Mouse (Mus musculus): ENCODE results near the gene Gucy1b2. TPM values are rescaled to one million over a fixed set of nuclear protein-coding genes. Genes with fewer than 3 reads are reported as not detected.

Gene Gucy1b2
- polyA plus RNA-seq, 1 experiment from 2014 or later: not detected

- no peaks in the 10 kb centered on the region for H3K36me3 ChIP-seq (ENCODE audit: control insufficient read depth, insufficient read depth, low read length)
- no peaks in the 10 kb centered on the region for H3K4me1 ChIP-seq (replicated peaks; ENCODE audit: control insufficient read depth, insufficient read depth)
- H3K4me3 ChIP-seq (ENCODE audit: low read depth, low read length): no peak overlapping the region
- no peaks in the 10 kb centered on the region for H3K27me3 ChIP-seq (ENCODE audit: control insufficient read depth, insufficient read depth, low read length)
- ATAC-seq (ENCODE audit: low FRiP score, low TSS enrichment) (no peak), DNase-seq (ENCODE audit: low spot score) (no peak)
- WGBS: 56% methylated on average over 6 of the region's 6 CpGs
- H3K27ac ChIP-seq (replicated peaks): no peak overlapping the region
- TF ChIP-seq EP300 (optimal IDR thresholded peaks at IDR 0.05) (no peak), CTCF (IDR thresholded peaks at IDR 0.05; ENCODE audit: low read depth) (no peak)
- H3K9ac ChIP-seq (ENCODE audit: low read length): no peak overlapping the region
- H3K4me2 ChIP-seq (replicated peaks; ENCODE audit: low read depth): no peak overlapping the region
- H3K9me3 ChIP-seq (ENCODE audit: control insufficient read depth, low read length): no peaks in the 10 kb centered on the region
Observed at GRCm38 (mm10) chr14:62389064-62389728, 66.9 kb downstream of the Gucy1b2 start.

GRCm38 (mm10) chr14:62383786-62384299, 72.2 kb downstream of the Gucy1b2 start:
- TF ChIP-seq EP300 (optimal IDR thresholded peaks at IDR 0.05): no peak
- TF ChIP-seq CTCF (IDR thresholded peaks at IDR 0.05; ENCODE audit: low read depth): no peak
- ATAC-seq (ENCODE audit: low FRiP score, low TSS enrichment) (no peak), DNase-seq (ENCODE audit: low spot score) (no peak)
- H3K27ac ChIP-seq (replicated peaks): no peak overlapping the region
- H3K36me3 ChIP-seq (ENCODE audit: control insufficient read depth, insufficient read depth, low read length): no peaks in the 10 kb centered on the region
- H3K4me2 ChIP-seq (replicated peaks; ENCODE audit: low read depth): no peak overlapping the region
- WGBS: 83% methylated on average over 3 of the region's 3 CpGs
- H3K4me1 ChIP-seq (replicated peaks; ENCODE audit: control insufficient read depth, insufficient read depth): no peaks in the 10 kb centered on the region
- H3K9ac ChIP-seq (ENCODE audit: low read length): no peak overlapping the region
- no peaks in the 10 kb centered on the region for H3K9me3 ChIP-seq (ENCODE audit: control insufficient read depth, low read length)
- no peaks in the 10 kb centered on the region for H3K27me3 ChIP-seq (ENCODE audit: control insufficient read depth, insufficient read depth, low read length)
- no peak overlapping the region for H3K4me3 ChIP-seq (ENCODE audit: low read depth, low read length)

DNA sequence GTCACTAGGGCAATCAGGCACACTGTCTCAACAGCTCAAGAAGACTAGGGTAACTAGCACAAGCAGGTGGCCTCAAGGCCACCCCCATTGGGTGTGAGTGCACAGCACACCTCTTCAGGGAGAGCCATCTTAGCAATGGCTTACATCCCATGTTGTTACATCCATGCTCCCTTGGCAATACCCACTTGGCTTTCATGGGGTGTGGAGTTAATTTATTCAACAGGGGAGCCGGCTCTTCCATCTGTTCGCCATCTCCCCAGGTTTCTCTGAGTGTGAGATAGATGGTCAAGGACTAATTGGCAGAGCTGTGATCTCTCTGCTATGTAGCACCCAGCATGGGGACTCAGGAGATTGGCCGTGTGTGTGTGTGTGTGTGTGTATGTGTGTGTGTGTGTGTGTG, 73.0 kb downstream of the Gucy1b2 start:
- Histone ChIP-seq H3K9ac (ENCODE audit: low read length) (no peak overlapping the region), H3K27me3 (ENCODE audit: control insufficient read depth, insufficient read depth, low read length) (no peaks in the 10 kb centered on the region), H3K4me1 (replicated peaks; ENCODE audit: control insufficient read depth, insufficient read depth) (no peaks in the 10 kb centered on the region), H3K36me3 (ENCODE audit: control insufficient read depth, insufficient read depth, low read length) (no peaks in the 10 kb centered on the region), H3K4me3 (ENCODE audit: low read depth, low read length) (no peak overlapping the region), H3K4me2 (replicated peaks; ENCODE audit: low read depth) (no peak overlapping the region), H3K27ac (replicated peaks) (no peak overlapping the region), H3K9me3 (ENCODE audit: control insufficient read depth, low read length) (no peaks in the 10 kb centered on the region)
- no peak for DNase-seq (ENCODE audit: low spot score)
- no peak for TF ChIP-seq CTCF (IDR thresholded peaks at IDR 0.05; ENCODE audit: low read depth)
- no peak for TF ChIP-seq EP300 (optimal IDR thresholded peaks at IDR 0.05)
- ATAC-seq (ENCODE audit: low FRiP score, low TSS enrichment): no peak
- 96% methylated on average over 3 of the region's 3 CpGs for WGBS

DNA sequence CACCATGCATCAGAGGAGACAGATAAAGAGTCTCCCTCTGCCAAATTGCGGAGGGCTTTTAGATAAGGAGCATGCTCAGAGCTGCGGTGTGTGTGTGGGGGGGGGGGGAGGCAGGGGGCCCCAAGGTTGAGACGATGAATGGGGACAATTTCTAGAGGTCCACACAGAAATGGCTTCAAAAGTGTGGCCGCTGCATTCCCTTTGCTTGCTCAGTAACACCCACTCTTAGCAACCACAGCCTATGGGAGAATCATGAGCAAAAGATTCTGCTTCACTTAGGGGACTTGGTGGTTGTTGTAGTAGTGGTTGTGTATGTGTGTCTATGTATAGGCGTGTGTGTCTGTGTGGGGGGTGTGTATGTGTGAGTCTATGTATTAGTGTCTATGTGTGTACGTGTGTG, 75.5 kb downstream of the Gucy1b2 start:
- Histone ChIP-seq H3K4me1 (replicated peaks; ENCODE audit: control insufficient read depth, insufficient read depth) (no peaks in the 10 kb centered on the region; the same call in 1 of the 2 replicates), H3K36me3 (ENCODE audit: control insufficient read depth, insufficient read depth, low read length) (no peaks in the 10 kb centered on the region), H3K27ac (replicated peaks) (no peak overlapping the region), H3K4me3 (ENCODE audit: low read depth, low read length) (no peak overlapping the region), H3K27me3 (ENCODE audit: control insufficient read depth, insufficient read depth, low read length) (no peaks in the 10 kb centered on the region), H3K9me3 (ENCODE audit: control insufficient read depth, low read length) (no peaks in the 10 kb centered on the region), H3K4me2 (replicated peaks; ENCODE audit: low read depth) (no peak overlapping the region), H3K9ac (ENCODE audit: low read length) (no peak overlapping the region)
- WGBS: 83% methylated on average over 6 of the region's 6 CpGs
- TF ChIP-seq CTCF (IDR thresholded peaks at IDR 0.05; ENCODE audit: low read depth) (no peak), EP300 (optimal IDR thresholded peaks at IDR 0.05) (no peak)
- ATAC-seq (ENCODE audit: low FRiP score, low TSS enrichment): no peak
- DNase-seq (ENCODE audit: low spot score): no peak

- WGBS: 79% methylated on average over 2 of the region's 2 CpGs
- H3K27me3 ChIP-seq (ENCODE audit: control insufficient read depth, insufficient read depth, low read length): no peaks in the 10 kb centered on the region
- H3K9ac ChIP-seq (ENCODE audit: low read length): no peak overlapping the region
- DNase-seq (ENCODE audit: low spot score): no peak
- no peak overlapping the region for H3K4me3 ChIP-seq (ENCODE audit: low read depth, low read length)
- ATAC-seq (ENCODE audit: low FRiP score, low TSS enrichment): no peak
- H3K9me3 ChIP-seq (ENCODE audit: control insufficient read depth, low read length): no peaks in the 10 kb centered on the region
- no peak overlapping the region for H3K27ac ChIP-seq (replicated peaks)
- no peaks in the 10 kb centered on the region; the same call in none of the 2 replicates for H3K4me1 ChIP-seq (replicated peaks; ENCODE audit: control insufficient read depth, insufficient read depth)
- TF ChIP-seq CTCF (IDR thresholded peaks at IDR 0.05; ENCODE audit: low read depth): no peak
- no peak for TF ChIP-seq EP300 (optimal IDR thresholded peaks at IDR 0.05)
- H3K36me3 ChIP-seq (ENCODE audit: control insufficient read depth, insufficient read depth, low read length): no peaks in the 10 kb centered on the region
- no peak overlapping the region for H3K4me2 ChIP-seq (replicated peaks; ENCODE audit: low read depth)
Observed at GRCm38 (mm10) chr14:62379391-62379790, 76.7 kb downstream of the Gucy1b2 start.

- no peaks in the 10 kb centered on the region for H3K9me3 ChIP-seq (ENCODE audit: control insufficient read depth, low read length)
- no peak overlapping the region for H3K27ac ChIP-seq (replicated peaks)
- H3K36me3 ChIP-seq (ENCODE audit: control insufficient read depth, insufficient read depth, low read length): no peaks in the 10 kb centered on the region
- H3K4me3 ChIP-seq (ENCODE audit: low read depth, low read length): no peak overlapping the region
- TF ChIP-seq CTCF (IDR thresholded peaks at IDR 0.05; ENCODE audit: low read depth) (no peak), EP300 (optimal IDR thresholded peaks at IDR 0.05) (no peak)
- ATAC-seq (ENCODE audit: low FRiP score, low TSS enrichment): no peak
- no peaks in the 10 kb centered on the region for H3K27me3 ChIP-seq (ENCODE audit: control insufficient read depth, insufficient read depth, low read length)
- no peak overlapping the region for H3K4me2 ChIP-seq (replicated peaks; ENCODE audit: low read depth)
- no peak for DNase-seq (ENCODE audit: low spot score)
- WGBS: 60% methylated on average over 2 of the region's 2 CpGs
- H3K9ac ChIP-seq (ENCODE audit: low read length): no peak overlapping the region
- H3K4me1 ChIP-seq (replicated peaks; ENCODE audit: control insufficient read depth, insufficient read depth): no peaks in the 10 kb centered on the region; the same call in none of the 2 replicates
Observed at GRCm38 (mm10) chr14:62376115-62376514, 80.0 kb downstream of the Gucy1b2 start.

Measured in stomach, postnatal 0 days (tissue).